ENCODE assay signal across 10 mouse cellular contexts in the genomic region with DNA sequence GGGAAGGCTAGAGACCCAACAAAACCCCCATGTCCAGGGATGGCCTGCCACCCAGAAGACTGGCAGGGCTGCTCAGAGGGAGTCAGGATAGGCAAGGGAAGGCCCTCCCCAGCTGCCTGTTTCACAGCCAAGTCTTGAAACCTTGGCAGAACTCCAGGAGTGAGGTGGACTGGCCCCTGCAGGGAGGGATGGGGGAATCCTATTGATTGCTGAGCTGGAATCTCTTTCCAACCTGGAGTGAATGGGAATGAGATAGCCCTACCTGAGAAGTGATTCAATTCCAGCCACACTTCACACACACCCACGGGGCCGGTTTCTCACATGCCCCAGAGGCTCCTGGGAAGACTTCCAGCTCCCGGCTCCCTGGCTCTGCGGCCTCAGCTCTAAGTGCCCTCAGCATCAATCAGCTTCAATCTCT. TPM values are rescaled to one million over a fixed set of nuclear protein-coding genes. Genes with fewer than 3 reads are reported as not detected.
DNase-seq lines count a peak whose midpoint lies in the region; ATAC-seq and TF ChIP-seq lines count a peak whose summit lies in the region.
"Had no signal": no experiment of that assay in that cellular context is flagged by ENCODE, and none has a peak within 500 bp of the region (broad histone marks: within the 10 kb centered on the region; RNA-seq: fewer than 3 reads in every experiment).

No protein-coding gene starts in this region.

- no peak overlapping the region for H3K27ac ChIP-seq in intestine, postnatal 0 days (ENCODE audit: low read depth, low read length)
- H3K27ac ChIP-seq in lung, embryonic 16.5 days (ENCODE audit: low read length), result peak overlapping the region; percentile 63

- 35% methylated on average over 4 of the region's 4 CpGs for WGBS in intestine, postnatal 0 days
- 20% methylated on average over 4 of the region's 4 CpGs for WGBS in lung, embryonic 16.5 days

- ATAC-seq in intestine, postnatal 0 days, result peak; percentile 13; the same call in 1 of the 2 replicates
- ATAC-seq in lung, embryonic 16.5 days (ENCODE audit: low read depth), result peak; percentile 60
- no peak for ATAC-seq in erythroblast, adult 5-6 weeks (replicated peaks; ENCODE audit: low FRiP score, poor library complexity, severe bottlenecking)

- no peak overlapping the region for H3K9ac ChIP-seq in intestine, postnatal 0 days (ENCODE audit: low read depth, low read length)
- H3K9ac ChIP-seq in lung, embryonic 16.5 days (ENCODE audit: low read length), result 0 out of 2 replicates have a peak overlapping the region, but pooled peaks have one; percentile 25

- no peak overlapping the region for H3K4me2 ChIP-seq in intestine, postnatal 0 days (replicated peaks; ENCODE audit: low read depth)
- H3K4me2 ChIP-seq in lung, embryonic 16.5 days (ENCODE audit: low read depth, low read length), result no peak overlapping the region

- peaks cover 20% of the 10 kb centered on the region; the same call in 1 of the 2 replicates for H3K36me3 ChIP-seq in intestine, postnatal 0 days (ENCODE audit: control insufficient read depth, insufficient read depth)
- H3K36me3 ChIP-seq in lung, embryonic 16.5 days (ENCODE audit: control insufficient read depth, insufficient read depth, low read length), result no peaks in the 10 kb centered on the region

- H3K27me3 ChIP-seq in intestine, postnatal 0 days (replicated peaks; ENCODE audit: control insufficient read depth, insufficient read depth, low read length), result no peaks in the 10 kb centered on the region
- no peaks in the 10 kb centered on the region for H3K27me3 ChIP-seq in lung, embryonic 16.5 days (ENCODE audit: control insufficient read depth, insufficient read depth, low read depth, low read length)
- H3K27me3 ChIP-seq: CH12.LX had no signal

- H3K4me3 ChIP-seq in intestine, postnatal 0 days (ENCODE audit: low read depth, low read length), result no peak overlapping the region
- no peak overlapping the region for H3K4me3 ChIP-seq in lung, embryonic 16.5 days (ENCODE audit: low read length)

- DNase-seq in layer of hippocampus, adult 9-11 months, result peak; percentile 39
- DNase-seq in layer of hippocampus, adult 8-10 months (ENCODE audit: low spot score in 2 of 2), result no peak
- DNase-seq in cerebellum, adult 8-10 months, result peak; percentile 40
- peak; percentile 43 for DNase-seq in gastrocnemius, postnatal 25 days
- DNase-seq in right cerebral cortex, postnatal 14 days, result peak; percentile 33

- peaks cover 14% of the 10 kb centered on the region; the same call in 1 of the 2 replicates for H3K4me1 ChIP-seq in intestine, postnatal 0 days (replicated peaks; ENCODE audit: control insufficient read depth, insufficient read depth, low read length)
- peaks cover 29% of the 10 kb centered on the region for H3K4me1 ChIP-seq in lung, embryonic 16.5 days (replicated peaks; ENCODE audit: control insufficient read depth, insufficient read depth, low read length)

- no peaks in the 10 kb centered on the region for H3K9me3 ChIP-seq in intestine, postnatal 0 days (ENCODE audit: control insufficient read depth)
- no peaks in the 10 kb centered on the region for H3K9me3 ChIP-seq in lung, embryonic 16.5 days (ENCODE audit: control insufficient read depth, low read length)

- TF ChIP-seq CTCF in intestine, postnatal 0 days (IDR thresholded peaks at IDR 0.05; ENCODE audit: low read depth), result no peak

RNA-seq across cellular contexts. Expression of a gene that starts 47.9 kb away (rescaled TPM):
- not detected for total RNA-seq in layer of hippocampus, adult 8-10 months (2022)
- total RNA-seq in gastrocnemius, postnatal 25 days (2021), result not detected
- polyA plus RNA-seq in intestine, postnatal 0 days (2015; fragmentation: Nextera tagmentation; extraction: Ambion mirVana), result not detected in 2 replicates
- polyA plus RNA-seq in lung, embryonic 16.5 days (2015; fragmentation: Nextera tagmentation; extraction: Ambion mirVana), result not detected in 2 replicates
- total RNA-seq in erythroblast, adult 5-6 weeks (2015; ENCODE audit: low replicate concordance), result not detected in 2 replicates
- not detected in 2 replicates for total RNA-seq in erythroblast, adult 5-6 weeks (2017; ENCODE audit: low replicate concordance)
- total RNA-seq: CH12.LX had no signal
- polyA plus RNA-seq: embryonic facial prominence, embryonic 11.5 days had no signal

RNA-seq across cellular contexts. Expression of a gene that starts 57.3 kb away (rescaled TPM):
- not detected for total RNA-seq in layer of hippocampus, adult 8-10 months (2022)
- total RNA-seq in gastrocnemius, postnatal 25 days (2021), result not detected
- not detected in 2 replicates for polyA plus RNA-seq in intestine, postnatal 0 days (2015; fragmentation: Nextera tagmentation; extraction: Ambion mirVana)
- not detected in 2 replicates for polyA plus RNA-seq in lung, embryonic 16.5 days (2015; fragmentation: Nextera tagmentation; extraction: Ambion mirVana)
- total RNA-seq in erythroblast, adult 5-6 weeks (2015; ENCODE audit: low replicate concordance), result not detected in 2 replicates
- total RNA-seq in erythroblast, adult 5-6 weeks (2017; ENCODE audit: low replicate concordance), result not detected in 2 replicates
- total RNA-seq: CH12.LX had no signal
- polyA plus RNA-seq: embryonic facial prominence, embryonic 11.5 days had no signal

Comparison
In these comparisons a context has a peak if more than half of its experiments do, and no peak if none do; other contexts are left out.
1. DNase-seq: peak in layer of hippocampus, adult 9-11 months (single experiment), cerebellum, adult 8-10 months (single experiment), gastrocnemius, postnatal 25 days (single experiment) and right cerebral cortex, postnatal 14 days (single experiment); none in layer of hippocampus, adult 8-10 months (0 of 2).